Mouse (Mus musculus) layer of hippocampus, adult 8-10 months (tissue): ENCODE measurements around the gene Tcte2. TPM values are rescaled to one million over a fixed set of nuclear protein-coding genes. Genes with fewer than 3 reads are reported as not detected.

Experiments
- total RNA-seq, 4 experiments: library from RNA; stranded (reverse); gene quantifications; 2 replicates each; pipeline ENCODE4 v1.2.4; 2022

Gene Tcte2
- total RNA-seq, 4 experiments from 2014 or later, result 18.3 to 21.9 (median 19.9) TPM

Other genes starting within 250 kb of the Tcte2 start
- gene Afdn, start 1.3 kb downstream of the Tcte2 start, total RNA-seq, result 100 to 1,000 TPM; 105 to 120 (median 113) TPM
- gene Gm7168, start 186.5 kb upstream of the Tcte2 start, total RNA-seq, result not detected
- not detected for gene Gm7356, start 241.9 kb upstream of the Tcte2 start, total RNA-seq